Mouse (Mus musculus) liver, postnatal 0 days (tissue): ENCODE measurements around the gene Hspb2. TPM values are rescaled to one million over a fixed set of nuclear protein-coding genes. Genes with fewer than 3 reads are reported as not detected.

ENCODE experiments used
- ATAC-seq: fragments of 200-750 bp; cut with Nextera tagmentation; 2 replicates; pipeline ENCODE4 v1.8.0; 2017; ENCODE audit warnings: mild to moderate bottlenecking, moderate library complexity
- DNase-seq: peaks from one replicate; pipeline ENCODE4 v3.0.0-alpha.2; 2016
- H3K27ac ChIP-seq: fragments of 300-500 bp; sonication (generic); 2 replicates; pipeline ENCODE4 v1.5.1; 2014; ENCODE audit warnings: antibody characterized with exemption, moderate library complexity, mild to moderate bottlenecking, low read depth
- H3K27me3 ChIP-seq: fragments of 300-500 bp; sonication (generic); 2 replicates; pipeline ENCODE4 v1.6.1; 2014; ENCODE audit warnings: low read length, control low read depth, mixed read lengths; ENCODE audit not compliant: insufficient read depth
- H3K36me3 ChIP-seq: fragments of 300-500 bp; sonication (generic); replicated peaks from 2 replicates; pipeline ENCODE4 v1.6.1; 2014; ENCODE audit warnings: mild to moderate bottlenecking, control low read depth, low read length, moderate library complexity, mixed read lengths; ENCODE audit not compliant: insufficient read depth
- H3K4me1 ChIP-seq: fragments of 300-500 bp; sonication (generic); 2 replicates; pipeline ENCODE4 v1.6.1; 2014; ENCODE audit warnings: antibody characterized with exemption, mild to moderate bottlenecking, control low read depth; ENCODE audit not compliant: insufficient read depth
- H3K4me2 ChIP-seq: fragments of 300-500 bp; sonication (generic); 2 replicates; pipeline ENCODE4 v1.6.1; 2014; ENCODE audit warnings: low read depth, mild to moderate bottlenecking, low read length, moderate library complexity, mixed read lengths
- H3K4me3 ChIP-seq: fragments of 300-500 bp; sonication (generic); 2 replicates; pipeline ENCODE4 v1.5.1; 2014; ENCODE audit warnings: low read depth, low read length
- H3K9ac ChIP-seq: fragments of 300-500 bp; sonication (generic); replicated peaks from 2 replicates; pipeline ENCODE4 v1.6.1; 2014; ENCODE audit warnings: mild to moderate bottlenecking, moderate library complexity
- H3K9me3 ChIP-seq: fragments of 300-500 bp; sonication (generic); 2 replicates; pipeline ENCODE4 v1.6.1; 2016; ENCODE audit warnings: mild to moderate bottlenecking, control low read depth, low read length, mixed read lengths
- CTCF ChIP-seq: sonication (generic); IDR thresholded peaks from 2 replicates; pipeline ENCODE4 v1.5.1; 2016; ENCODE audit warnings: antibody characterized with exemption, low read depth
- EP300 ChIP-seq: IDR thresholded peaks from 2 replicates; pipeline ENCODE4 v1.6.1; 2016; ENCODE audit warnings: antibody characterized with exemption, low read depth, mild to moderate bottlenecking
- WGBS: fragments of 180-500 bp; shearing (Covaris S2); extraction: QIAGEN DNeasy Blood & Tissue Kit; methylation state at CpG from one replicate; pipeline ENCODE4 v1.1.7; 2014; ENCODE audit not compliant: insufficient replicate concordance; 5-methylcytosine and 5-hydroxymethylcytosine counted together
- polyA plus RNA-seq: library from polyadenylated mRNA; unstranded; fragments of >200 nt; fragmentation: Nextera tagmentation; extraction: Ambion mirVana; gene quantifications from 2 replicates; pipeline ENCODE4 v1.2.1, GENCODE M21; 2015

Gene Hspb2
- polyA plus RNA-seq, 1 experiment from 2014 or later = 0.86 TPM

GRCm38 (mm10) chr9:50742261-50742660 is 9.9 kb downstream of the Hspb2 start:
- ATAC-seq (no peak), DNase-seq (no peak)
- 85% methylated on average over 3 of the region's 3 CpGs for WGBS
- no peaks in the 10 kb centered on the region for H3K27me3 ChIP-seq
- no peaks in the 10 kb centered on the region; the same call in 1 of the 2 replicates for H3K36me3 ChIP-seq
- peaks cover 2% of the 10 kb centered on the region for H3K4me1 ChIP-seq
- H3K4me3 ChIP-seq = no peak overlapping the region
- TF ChIP-seq EP300 (no peak), CTCF (no peak)
- no peak overlapping the region for H3K27ac ChIP-seq
- no peak overlapping the region for H3K4me2 ChIP-seq
- H3K9me3 ChIP-seq = no peaks in the 10 kb centered on the region
- no peak overlapping the region for H3K9ac ChIP-seq

GRCm38 (mm10) chr9:50740867-50741784 is 11.0 kb downstream of the Hspb2 start:
- Histone ChIP-seq H3K27ac (no peak overlapping the region), H3K4me1 (peaks cover 2% of the 10 kb centered on the region), H3K4me3 (no peak overlapping the region), H3K9me3 (no peaks in the 10 kb centered on the region), H3K36me3 (no peaks in the 10 kb centered on the region; the same call in 1 of the 2 replicates), H3K9ac (no peak overlapping the region), H3K27me3 (no peaks in the 10 kb centered on the region), H3K4me2 (no peak overlapping the region)
- DNase-seq (no peak), ATAC-seq (no peak)
- WGBS = 84% methylated on average over 14 of the region's 14 CpGs
- TF ChIP-seq EP300 (no peak), CTCF (no peak)

GRCm38 (mm10) chr9:50738914-50739870 is 13.0 kb downstream of the Hspb2 start, which contains the start of gene Dixdc1:
TSS of gene Dixdc1 (minus strand) at chr9:50739517.
- H3K4me3 ChIP-seq = peak within 1 kb of the TSS; percentile 26; the same call in 1 of the 2 replicates
- H3K27ac ChIP-seq = peak within 1 kb of the TSS; percentile 8; the same call in 1 of the 2 replicates
- H3K4me1 ChIP-seq = peaks cover 2% of the 10 kb centered on the region
- H3K9ac ChIP-seq = no peak within 1 kb of the TSS
- no peaks in the 10 kb centered on the region; the same call in 1 of the 2 replicates for H3K36me3 ChIP-seq
- WGBS = 11% methylated on average over 36 of the region's 36 CpGs
- no peaks in the 10 kb centered on the region for H3K9me3 ChIP-seq
- H3K27me3 ChIP-seq = no peaks in the 10 kb centered on the region
- ATAC-seq (peak; percentile 100), DNase-seq (peak; percentile 93)
- H3K4me2 ChIP-seq = peak within 1 kb of the TSS; percentile 69
- TF ChIP-seq EP300 (no peak), CTCF (no peak)

GRCm38 (mm10) chr9:50734989-50735388 is 17.2 kb downstream of the Hspb2 start:
- Histone ChIP-seq H3K9ac (no peak overlapping the region), H3K4me1 (peaks cover 2% of the 10 kb centered on the region), H3K4me3 (no peak overlapping the region), H3K27me3 (no peaks in the 10 kb centered on the region), H3K27ac (no peak overlapping the region), H3K9me3 (no peaks in the 10 kb centered on the region), H3K36me3 (no peaks in the 10 kb centered on the region), H3K4me2 (no peak overlapping the region)
- 1% methylated on average over 9 of the region's 9 CpGs for WGBS
- TF ChIP-seq EP300 = no peak
- peak; percentile 82 for TF ChIP-seq CTCF
- ATAC-seq (no peak), DNase-seq (peak; percentile 54)

GRCm38 (mm10) chr9:50732560-50732959 is 19.6 kb downstream of the Hspb2 start:
- TF ChIP-seq EP300 = no peak
- TF ChIP-seq CTCF = no peak
- no peak overlapping the region for H3K4me2 ChIP-seq
- H3K27ac ChIP-seq = no peak overlapping the region
- H3K27me3 ChIP-seq = peaks cover 5% of the 10 kb centered on the region
- H3K4me3 ChIP-seq = no peak overlapping the region
- no peaks in the 10 kb centered on the region for H3K36me3 ChIP-seq
- no peaks in the 10 kb centered on the region for H3K9me3 ChIP-seq
- no peak overlapping the region for H3K9ac ChIP-seq
- no peak for DNase-seq
- 45% methylated on average over 4 of the region's 4 CpGs for WGBS
- ATAC-seq = no peak
- H3K4me1 ChIP-seq = peaks cover 4% of the 10 kb centered on the region; the same call in 1 of the 2 replicates
